Mouse (Mus musculus) left cerebral cortex, postnatal 25 days (tissue): ENCODE measurements around the gene Trf. TPM values are rescaled to one million over a fixed set of nuclear protein-coding genes. Genes with fewer than 3 reads are reported as not detected.

Source experiments
- DNase-seq, 2 experiments: peaks; one replicate each; pipeline ENCODE4 v3.0.0; 2022; ENCODE audit warnings: low spot score in 2 of 2, mixed read lengths in 1 of 2
- intact Hi-C: fragments of 180-260 bp; cut with DNase I; formaldehyde crosslinking; loops from one replicate; pipeline ENCODE4 v1.15.1; 2025
- total RNA-seq, 2 experiments: library from RNA; stranded (reverse); gene quantifications; 2 replicates each; pipeline ENCODE4 v1.2.3; 2021

Trf gene
- total RNA-seq, result 100 to 1,000 TPM; 123 to 155 TPM

- intact Hi-C loops, result no loop called here
- peak; percentile 46 to 69 for DNase-seq
Measured at GRCm38 (mm10) chr9:103230151-103230951, at the start of gene Trf, which contains the start of gene Gm20425. Gene Trf, minus strand, starts transcription at chr9:103230444. Gene Gm20425, minus strand, starts transcription at chr9:103230307.

GRCm38 (mm10) chr9:103276876-103277275 lies 46.6 kb upstream of the Trf start:
- DNase-seq, result no peak
- intact Hi-C loops, result no loop called here

GRCm38 (mm10) chr9:103275676-103276075 lies 45.4 kb upstream of the Trf start:
- DNase-seq, result no peak
- intact Hi-C loops, result no loop called here

- no peak for DNase-seq
- intact Hi-C loops, result no loop called here
Measured at GRCm38 (mm10) chr9:103274819-103275218, 44.6 kb upstream of the Trf start.

- DNase-seq, result no peak
- intact Hi-C loops, result no loop called here
Measured at GRCm38 (mm10) chr9:103271104-103271503, 40.9 kb upstream of the Trf start.

- intact Hi-C loops, result no loop called here
- no peak for DNase-seq
Measured at GRCm38 (mm10) chr9:103265778-103266177, 35.5 kb upstream of the Trf start.

- intact Hi-C loops, result no loop called here
Measured at GRCm38 (mm10) chr9:103252906-103253305, 22.7 kb upstream of the Trf start.

GRCm38 (mm10) chr9:103248618-103249017 lies 18.4 kb upstream of the Trf start:
- no peak for DNase-seq
- intact Hi-C loops, result no loop called here

More at GRCm38 (mm10) chr9:103252906-103253305, 22.7 kb upstream of the Trf start:
- DNase-seq, result no peak

- intact Hi-C loops, result no loop called here
- DNase-seq, result no peak
Measured at GRCm38 (mm10) chr9:103246526-103247168, 16.4 kb upstream of the Trf start.

GRCm38 (mm10) chr9:103243640-103244039 lies 13.4 kb upstream of the Trf start:
- intact Hi-C loops, result no loop called here
- no peak for DNase-seq

GRCm38 (mm10) chr9:103241206-103241605 lies 11.0 kb upstream of the Trf start:
- DNase-seq, result no peak

GRCm38 (mm10) chr9:103239471-103239870 lies 9.2 kb upstream of the Trf start:
- intact Hi-C loops, result no loop called here
- no peak for DNase-seq

More at GRCm38 (mm10) chr9:103241206-103241605, 11.0 kb upstream of the Trf start:
- intact Hi-C loops, result no loop called here

- intact Hi-C loops, result no loop called here
- peak in 1 of 2 experiments; percentile 20 for DNase-seq
Measured at GRCm38 (mm10) chr9:103234565-103235165, 4.4 kb upstream of the Trf start.

- no peak for DNase-seq
- intact Hi-C loops, result no loop called here
Measured at GRCm38 (mm10) chr9:103234059-103234458, 3.8 kb upstream of the Trf start.

- intact Hi-C loops, result no loop called here
- no peak for DNase-seq
Measured at GRCm38 (mm10) chr9:103233006-103233395, 2.8 kb upstream of the Trf start.

- no peak for DNase-seq
- intact Hi-C loops, result no loop called here
Measured at GRCm38 (mm10) chr9:103232232-103233005, 2.2 kb upstream of the Trf start.

GRCm38 (mm10) chr9:103229037-103229867 lies 992 bp downstream of the Trf start:
- no peak for DNase-seq

GRCm38 (mm10) chr9:103228370-103229003 lies 1.8 kb downstream of the Trf start:
- intact Hi-C loops, result no loop called here
- DNase-seq, result no peak

More at GRCm38 (mm10) chr9:103229037-103229867, 992 bp downstream of the Trf start:
- intact Hi-C loops, result no loop called here
